Mouse (Mus musculus) midbrain, embryonic 11.5 days (tissue): ENCODE data around the gene Rundc1. TPM values are rescaled to one million over a fixed set of nuclear protein-coding genes. Genes with fewer than 3 reads are reported as not detected.
"Not testable (repeated sequence)": the region's sequence is repeated elsewhere in the genome, so short reads cannot be mapped to it uniquely, and the experiment has no call there.

Experiments used
- ATAC-seq: fragments of 200-750 bp; cut with Nextera tagmentation; 2 replicates; pipeline ENCODE4 v1.8.0; 2017; ENCODE audit warnings: moderate TSS enrichment, moderate library complexity; ENCODE audit not compliant: low FRiP score
- DNase-seq: peaks from one replicate; pipeline ENCODE4 v3.0.0; 2015; ENCODE audit warnings: low spot score; ENCODE audit errors: missing footprints
- H3K27ac ChIP-seq: fragments of 300-500 bp; sonication (generic); 2 replicates; pipeline ENCODE4 v1.5.1; 2014; ENCODE audit warnings: low read depth, low read length
- H3K27me3 ChIP-seq: fragments of 300-500 bp; sonication (generic); 2 replicates; pipeline ENCODE4 v1.6.1; 2014; ENCODE audit warnings: mild to moderate bottlenecking, low read length, moderate library complexity, mixed read lengths; ENCODE audit not compliant: control insufficient read depth, insufficient read depth
- H3K36me3 ChIP-seq: fragments of 300-500 bp; sonication (generic); 2 replicates; pipeline ENCODE4 v1.6.1; 2014; ENCODE audit warnings: mild to moderate bottlenecking, low read length, moderate library complexity, mixed read lengths; ENCODE audit not compliant: control insufficient read depth, insufficient read depth
- H3K4me1 ChIP-seq: fragments of 300-500 bp; sonication (generic); 2 replicates; pipeline ENCODE4 v1.6.1; 2014; ENCODE audit warnings: low read length; ENCODE audit not compliant: control insufficient read depth, insufficient read depth
- H3K4me2 ChIP-seq: fragments of 300-500 bp; sonication (generic); 2 replicates; pipeline ENCODE4 v1.6.1; 2014; ENCODE audit warnings: mild to moderate bottlenecking, moderate library complexity
- H3K4me3 ChIP-seq: fragments of 300-500 bp; sonication (generic); 2 replicates; pipeline ENCODE4 v1.5.1; 2014; ENCODE audit warnings: low read depth, low read length
- H3K9ac ChIP-seq: fragments of 300-500 bp; sonication (generic); 2 replicates; pipeline ENCODE4 v1.6.1; 2014; ENCODE audit warnings: low read length
- H3K9me3 ChIP-seq: fragments of 300-500 bp; sonication (generic); 2 replicates; pipeline ENCODE4 v1.6.1; 2016; ENCODE audit warnings: low read length; ENCODE audit not compliant: control insufficient read depth
- WGBS: fragments of 180-500 bp; shearing (Covaris S2); extraction: QIAGEN DNeasy Blood & Tissue Kit; methylation state at CpG from one replicate; pipeline ENCODE4 v1.1.7; 2014; 5-methylcytosine and 5-hydroxymethylcytosine counted together
- polyA plus RNA-seq: library from polyadenylated mRNA; unstranded; fragments of >200 nt; fragmentation: Nextera tagmentation; extraction: Ambion mirVana; gene quantifications from 2 replicates; pipeline ENCODE4 v1.2.1, GENCODE M21; 2014

The Rundc1 gene
- 12.6 and 15.0 TPM in 2 replicates for polyA plus RNA-seq

- Histone ChIP-seq H3K27me3 (0 out of 2 replicates have a peak, but pooled peaks cover 4% of the 10 kb centered on the region), H3K27ac (peak within 1 kb of the TSS; percentile 51), H3K4me1 (peaks cover 17% of the 10 kb centered on the region), H3K9me3 (no peaks in the 10 kb centered on the region), H3K36me3 (peaks cover 3% of the 10 kb centered on the region; the same call in 1 of the 2 replicates), H3K4me3 (peak within 1 kb of the TSS; percentile 95), H3K9ac (peak within 1 kb of the TSS; percentile 81), H3K4me2 (peak within 1 kb of the TSS; percentile 95)
- under 1% methylated on average over 80 of the region's 81 CpGs for WGBS
- DNase-seq, result peak; percentile 99
- ATAC-seq, result peak; percentile 95
These were observed at the start of gene Rundc1, which contains the start of gene Ptges3l for GRCm38 (mm10) chr11:101424925-101425813. Gene Rundc1, plus strand, starts transcription at chr11:101425085. Gene Ptges3l, minus strand, starts transcription at chr11:101425333.

GRCm38 (mm10) chr11:101378196-101378595 is 46.7 kb upstream of the Rundc1 start:
- not testable (repeated sequence) for ATAC-seq, DNase-seq, H3K27me3 ChIP-seq, H3K27ac ChIP-seq, H3K9ac ChIP-seq, H3K36me3 ChIP-seq, H3K4me2 ChIP-seq, H3K4me3 ChIP-seq, H3K4me1 ChIP-seq, H3K9me3 ChIP-seq
- WGBS, result 95% methylated on average over 6 of the region's 8 CpGs

- Histone ChIP-seq H3K9ac (no peak overlapping the region), H3K27me3 (no peaks in the 10 kb centered on the region), H3K4me1 (no peaks in the 10 kb centered on the region), H3K9me3 (no peaks in the 10 kb centered on the region), H3K27ac (no peak overlapping the region), H3K4me3 (no peak overlapping the region), H3K36me3 (no peaks in the 10 kb centered on the region), H3K4me2 (no peak overlapping the region)
- DNase-seq (no peak), ATAC-seq (no peak)
- 85% methylated on average over 6 of the region's 6 CpGs for WGBS
These were observed 46.0 kb upstream of the Rundc1 start for GRCm38 (mm10) chr11:101378926-101379325.

GRCm38 (mm10) chr11:101381817-101382216 is 43.1 kb upstream of the Rundc1 start:
- H3K4me1 ChIP-seq, result no peaks in the 10 kb centered on the region
- no peaks in the 10 kb centered on the region for H3K36me3 ChIP-seq
- no peak overlapping the region for H3K27ac ChIP-seq
- ATAC-seq (no peak), DNase-seq (no peak)
- no peaks in the 10 kb centered on the region for H3K27me3 ChIP-seq
- H3K9me3 ChIP-seq, result no peaks in the 10 kb centered on the region
- H3K9ac ChIP-seq, result no peak overlapping the region
- WGBS, result 11% methylated on average over 4 of the region's 4 CpGs
- H3K4me2 ChIP-seq, result no peak overlapping the region
- no peak overlapping the region for H3K4me3 ChIP-seq

GRCm38 (mm10) chr11:101395110-101395509 is 29.8 kb upstream of the Rundc1 start:
- ATAC-seq, result no peak
- 8% methylated on average over 8 of the region's 8 CpGs for WGBS
- Histone ChIP-seq H3K9ac (no peak overlapping the region), H3K36me3 (no peaks in the 10 kb centered on the region), H3K9me3 (no peaks in the 10 kb centered on the region), H3K4me3 (no peak overlapping the region), H3K27me3 (no peaks in the 10 kb centered on the region), H3K4me2 (no peak overlapping the region), H3K4me1 (no peaks in the 10 kb centered on the region), H3K27ac (no peak overlapping the region)
- peak; percentile 90 for DNase-seq

GRCm38 (mm10) chr11:101415306-101415705 is 9.6 kb upstream of the Rundc1 start:
- Histone ChIP-seq H3K4me1 (peaks cover 5% of the 10 kb centered on the region), H3K27me3 (no peaks in the 10 kb centered on the region), H3K9ac (no peak overlapping the region), H3K4me3 (no peak overlapping the region), H3K27ac (no peak overlapping the region), H3K36me3 (peaks cover 10% of the 10 kb centered on the region), H3K9me3 (no peaks in the 10 kb centered on the region), H3K4me2 (no peak overlapping the region)
- DNase-seq (no peak), ATAC-seq (no peak)
- 85% methylated on average over 2 of the region's 2 CpGs for WGBS

GRCm38 (mm10) chr11:101416433-101417100 is 8.3 kb upstream of the Rundc1 start:
- H3K9me3 ChIP-seq, result no peaks in the 10 kb centered on the region
- H3K27ac ChIP-seq, result peak overlapping the region; percentile 32; the same call in 1 of the 2 replicates
- H3K27me3 ChIP-seq, result no peaks in the 10 kb centered on the region
- ATAC-seq (peak; percentile 63), DNase-seq (no peak)
- H3K4me3 ChIP-seq, result peak overlapping the region; percentile 87
- peak overlapping the region; percentile 85 for H3K4me2 ChIP-seq
- 3% methylated on average over 11 of the region's 11 CpGs for WGBS
- peaks cover 5% of the 10 kb centered on the region for H3K4me1 ChIP-seq
- H3K36me3 ChIP-seq, result peaks cover 2% of the 10 kb centered on the region; the same call in 1 of the 2 replicates
- peak overlapping the region; percentile 93 for H3K9ac ChIP-seq

GRCm38 (mm10) chr11:101417101-101417855 is 7.6 kb upstream of the Rundc1 start, which contains the start of gene Aarsd1:
Gene Aarsd1, minus strand, starts transcription at chr11:101417615.
- DNase-seq (peak; percentile 99), ATAC-seq (peak; percentile 83)
- WGBS, result under 1% methylated on average over 45 of the region's 45 CpGs
- Histone ChIP-seq H3K9ac (peak within 1 kb of the TSS; percentile 93), H3K4me1 (peaks cover 5% of the 10 kb centered on the region), H3K4me2 (peak within 1 kb of the TSS; percentile 85), H3K4me3 (peak within 1 kb of the TSS; percentile 87), H3K27me3 (no peaks in the 10 kb centered on the region), H3K36me3 (no peaks in the 10 kb centered on the region), H3K27ac (peak within 1 kb of the TSS; percentile 32; the same call in 1 of the 2 replicates), H3K9me3 (no peaks in the 10 kb centered on the region)
